Mouse (Mus musculus): Measurements from ENCODE around the gene A630001G21Rik.

DNA sequence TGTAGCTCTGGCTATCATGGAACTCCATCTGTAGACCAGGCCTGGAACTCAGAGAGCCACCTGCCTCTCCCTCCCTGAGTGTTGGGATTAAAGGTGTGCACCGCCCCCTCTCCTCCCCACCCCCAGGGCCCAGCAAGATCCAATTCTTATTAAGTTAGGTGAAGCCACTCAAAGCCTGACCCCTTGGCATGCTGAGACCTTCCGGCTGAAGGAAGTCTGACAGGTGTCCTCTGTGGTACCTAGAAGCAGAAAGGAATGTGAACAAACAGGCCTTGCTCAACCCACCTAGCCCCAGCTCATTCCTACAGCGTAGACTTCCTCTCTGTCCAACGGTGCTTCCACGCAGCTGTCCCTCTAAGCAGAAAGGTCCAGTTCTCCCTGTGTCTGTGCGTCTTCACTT is 37.5 kb downstream of the A630001G21Rik start:
- no peak for TF ChIP-seq POLR2A (IDR thresholded peaks at IDR 0.05; ENCODE audit: control insufficient read depth, low read depth, low read length)
- TF ChIP-seq CTCF (IDR thresholded peaks at IDR 0.05; ENCODE audit: control insufficient read depth, insufficient read depth, insufficient replicate concordance, low read depth, low read length): no peak
